Mouse (Mus musculus) intestine, embryonic 14.5 days (tissue): Measurements from ENCODE around the gene Dpp6. TPM values are rescaled to one million over a fixed set of nuclear protein-coding genes. Genes with fewer than 3 reads are reported as not detected.

Experiments
- ATAC-seq: fragments of 200-750 bp; cut with Nextera tagmentation; replicated peaks from 2 replicates; pipeline ENCODE4 v1.8.0; 2017; ENCODE audit warnings: low read depth, moderate number of reproducible peaks, moderate TSS enrichment, moderate library complexity; ENCODE audit not compliant: low FRiP score, low TSS enrichment
- DNase-seq: peaks from one replicate; pipeline ENCODE4 v3.0.0-alpha.2; 2018; ENCODE audit warnings: low spot score
- H3K27ac ChIP-seq: fragments of 300-500 bp; sonication (generic); 2 replicates; pipeline ENCODE4 v1.5.1; 2014; ENCODE audit warnings: low read depth, mild to moderate bottlenecking, control low read depth
- H3K27me3 ChIP-seq: fragments of 300-500 bp; sonication (generic); replicated peaks from 2 replicates; pipeline ENCODE4 v1.6.1; 2014; ENCODE audit warnings: low read length, control low read depth; ENCODE audit not compliant: control insufficient read depth, insufficient read depth
- H3K36me3 ChIP-seq: fragments of 300-500 bp; sonication (generic); 2 replicates; pipeline ENCODE4 v1.6.1; 2014; ENCODE audit warnings: low read length, control low read depth; ENCODE audit not compliant: control insufficient read depth, insufficient read depth
- H3K4me1 ChIP-seq: fragments of 300-500 bp; sonication (generic); replicated peaks from 2 replicates; pipeline ENCODE4 v1.6.1; 2014; ENCODE audit warnings: low read length, control low read depth, mixed read lengths; ENCODE audit not compliant: control insufficient read depth, insufficient read depth
- H3K4me2 ChIP-seq: fragments of 300-500 bp; sonication (generic); 2 replicates; pipeline ENCODE4 v1.6.1; 2014; ENCODE audit warnings: low read length
- H3K4me3 ChIP-seq: fragments of 300-500 bp; sonication (generic); 2 replicates; pipeline ENCODE4 v1.5.1; 2014; ENCODE audit warnings: low read depth, low read length, control low read depth, mixed read lengths
- H3K9ac ChIP-seq: fragments of 300-500 bp; sonication (generic); 2 replicates; pipeline ENCODE4 v1.6.1; 2014; ENCODE audit warnings: mild to moderate bottlenecking, low read length
- H3K9me3 ChIP-seq: fragments of 300-500 bp; sonication (generic); 2 replicates; pipeline ENCODE4 v1.6.1; 2016; ENCODE audit warnings: low read length, control low read depth; ENCODE audit not compliant: control insufficient read depth
- WGBS: fragments of 180-500 bp; shearing (Covaris S2); extraction: QIAGEN DNeasy Blood & Tissue Kit; methylation state at CpG from one replicate; pipeline ENCODE4 v1.1.7; 2014; 5-methylcytosine and 5-hydroxymethylcytosine counted together
- polyA plus RNA-seq: library from polyadenylated mRNA; unstranded; fragments of >200 nt; fragmentation: Nextera tagmentation; extraction: Ambion mirVana; gene quantifications from 2 replicates; pipeline ENCODE4 v1.2.1, GENCODE M21; 2014

Dpp6 gene
- polyA plus RNA-seq, 1 experiment from 2014 or later = 2.0 TPM

- H3K9me3 ChIP-seq = 0 out of 2 replicates have a peak, but pooled peaks cover 3% of the 10 kb centered on the region
- no peak overlapping the region for H3K4me3 ChIP-seq
- H3K4me1 ChIP-seq = no peaks in the 10 kb centered on the region
- no peak overlapping the region for H3K9ac ChIP-seq
- no peaks in the 10 kb centered on the region for H3K36me3 ChIP-seq
- DNase-seq (no peak), ATAC-seq (no peak)
- H3K27me3 ChIP-seq = no peaks in the 10 kb centered on the region
- H3K27ac ChIP-seq = no peak overlapping the region
- 72% methylated on average over 5 of the region's 5 CpGs for WGBS
- H3K4me2 ChIP-seq = no peak overlapping the region
These were observed 913.7 kb downstream of the Dpp6 start for GRCm38 (mm10) chr5:27730666-27731065.

- no peak overlapping the region for H3K9ac ChIP-seq
- no peaks in the 10 kb centered on the region for H3K4me1 ChIP-seq
- DNase-seq (no peak), ATAC-seq (no peak)
- 83% methylated on average over 1 of the region's 1 CpGs for WGBS
- no peak overlapping the region for H3K4me2 ChIP-seq
- no peaks in the 10 kb centered on the region for H3K36me3 ChIP-seq
- H3K27ac ChIP-seq = no peak overlapping the region
- no peaks in the 10 kb centered on the region for H3K27me3 ChIP-seq
- no peak overlapping the region for H3K4me3 ChIP-seq
- H3K9me3 ChIP-seq = 0 out of 2 replicates have a peak, but pooled peaks cover 3% of the 10 kb centered on the region
These were observed 914.4 kb downstream of the Dpp6 start for GRCm38 (mm10) chr5:27731392-27731791.

- Histone ChIP-seq H3K4me2 (no peak overlapping the region), H3K9ac (no peak overlapping the region), H3K27ac (no peak overlapping the region), H3K9me3 (0 out of 2 replicates have a peak, but pooled peaks cover 3% of the 10 kb centered on the region), H3K4me1 (no peaks in the 10 kb centered on the region), H3K4me3 (no peak overlapping the region), H3K27me3 (no peaks in the 10 kb centered on the region), H3K36me3 (no peaks in the 10 kb centered on the region)
- DNase-seq (no peak), ATAC-seq (no peak)
- WGBS = 68% methylated on average over 5 of the region's 5 CpGs
These were observed 915.4 kb downstream of the Dpp6 start for GRCm38 (mm10) chr5:27732288-27732868.

- H3K4me1 ChIP-seq = no peaks in the 10 kb centered on the region
- H3K4me2 ChIP-seq = no peak overlapping the region
- H3K27ac ChIP-seq = no peak overlapping the region
- H3K27me3 ChIP-seq = no peaks in the 10 kb centered on the region
- 9% methylated on average over 3 of the region's 3 CpGs for WGBS
- peaks cover 7% of the 10 kb centered on the region for H3K36me3 ChIP-seq
- H3K9ac ChIP-seq = no peak overlapping the region
- DNase-seq (peak; percentile 86), ATAC-seq (peak; percentile 73)
- H3K4me3 ChIP-seq = no peak overlapping the region
- no peaks in the 10 kb centered on the region for H3K9me3 ChIP-seq
These were observed 920.2 kb downstream of the Dpp6 start for GRCm38 (mm10) chr5:27737168-27737567.

- ATAC-seq = no peak
- no peak overlapping the region for H3K4me2 ChIP-seq
These were observed 922.2 kb downstream of the Dpp6 start for GRCm38 (mm10) chr5:27739216-27739615.

GRCm38 (mm10) chr5:27744944-27745343, 927.9 kb downstream of the Dpp6 start:
- no peak overlapping the region for H3K4me2 ChIP-seq
- peaks cover 72% of the 10 kb centered on the region for H3K36me3 ChIP-seq
- no peak for ATAC-seq
- no peaks in the 10 kb centered on the region for H3K9me3 ChIP-seq
- H3K4me3 ChIP-seq = no peak overlapping the region
- H3K4me1 ChIP-seq = no peaks in the 10 kb centered on the region
- H3K27me3 ChIP-seq = no peaks in the 10 kb centered on the region
- DNase-seq = no peak
- H3K27ac ChIP-seq = no peak overlapping the region
- no peak overlapping the region for H3K9ac ChIP-seq
- 100% methylated on average over 1 of the region's 1 CpGs for WGBS

More at GRCm38 (mm10) chr5:27739216-27739615, 922.2 kb downstream of the Dpp6 start:
- Histone ChIP-seq H3K27me3 (no peaks in the 10 kb centered on the region), H3K9me3 (no peaks in the 10 kb centered on the region), H3K36me3 (peaks cover 28% of the 10 kb centered on the region), H3K4me3 (no peak overlapping the region), H3K4me1 (no peaks in the 10 kb centered on the region), H3K9ac (no peak overlapping the region), H3K27ac (no peak overlapping the region)
- WGBS = 78% methylated on average over 6 of the region's 6 CpGs
- DNase-seq = no peak

- no peak for DNase-seq
- H3K9me3 ChIP-seq = no peaks in the 10 kb centered on the region
- no peaks in the 10 kb centered on the region for H3K4me1 ChIP-seq
- no peak for ATAC-seq
- H3K9ac ChIP-seq = no peak overlapping the region
- H3K4me3 ChIP-seq = no peak overlapping the region
- peaks cover 85% of the 10 kb centered on the region for H3K36me3 ChIP-seq
- no peaks in the 10 kb centered on the region for H3K27me3 ChIP-seq
- 87% methylated on average over 4 of the region's 4 CpGs for WGBS
- H3K4me2 ChIP-seq = no peak overlapping the region
- H3K27ac ChIP-seq = no peak overlapping the region
These were observed 948.8 kb downstream of the Dpp6 start for GRCm38 (mm10) chr5:27765780-27766179.

GRCm38 (mm10) chr5:27767948-27768347, 950.9 kb downstream of the Dpp6 start:
- ATAC-seq = no peak
- DNase-seq = no peak
- WGBS = 82% methylated on average over 5 of the region's 5 CpGs

More at GRCm38 (mm10) chr5:27767948-27768347, 950.9 kb downstream of the Dpp6 start:
- Histone ChIP-seq H3K4me2 (no peak overlapping the region), H3K27me3 (no peaks in the 10 kb centered on the region), H3K36me3 (peaks cover 86% of the 10 kb centered on the region), H3K9me3 (no peaks in the 10 kb centered on the region), H3K27ac (no peak overlapping the region), H3K4me1 (no peaks in the 10 kb centered on the region), H3K4me3 (no peak overlapping the region), H3K9ac (no peak overlapping the region)
